Mouse (Mus musculus) liver, postnatal 0 days (tissue): ENCODE results near the gene Ggnbp2.

ENCODE experiments used
- CTCF ChIP-seq: sonication (generic); IDR thresholded peaks from 2 replicates; pipeline ENCODE4 v1.5.1; 2016; ENCODE audit warnings: antibody characterized with exemption, low read depth
- EP300 ChIP-seq: IDR thresholded peaks from 2 replicates; pipeline ENCODE4 v1.6.1; 2016; ENCODE audit warnings: antibody characterized with exemption, low read depth, mild to moderate bottlenecking

DNA sequence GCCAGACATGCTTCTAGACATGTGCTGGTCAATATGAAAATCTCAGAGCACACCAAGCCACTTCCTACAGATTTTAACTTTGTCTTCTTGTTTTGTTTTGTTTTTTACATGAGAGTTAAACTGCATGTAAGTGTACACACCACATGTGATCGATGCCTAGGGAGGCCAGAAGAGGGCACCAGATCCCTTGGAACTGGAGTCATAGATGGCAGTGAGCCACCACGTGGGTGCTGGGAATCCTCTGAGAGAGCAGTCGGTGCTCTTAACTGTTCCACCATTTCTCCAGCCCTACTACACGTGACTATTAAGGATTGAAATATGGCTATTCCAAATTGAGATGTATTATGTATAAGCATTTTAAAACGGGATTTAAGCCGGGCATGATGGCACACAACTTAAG, 53.3 kb downstream of the Ggnbp2 start:
- TF ChIP-seq CTCF: peak; percentile 53
- TF ChIP-seq EP300: no peak
